Mouse (Mus musculus) gastrocnemius, adult 18-20 months (tissue): ENCODE data around the gene Wnt9a. TPM values are rescaled to one million over a fixed set of nuclear protein-coding genes. Genes with fewer than 3 reads are reported as not detected.
"Not testable (repeated sequence)": the region's sequence is repeated elsewhere in the genome, so short reads cannot be mapped to it uniquely, and the experiment has no call there.

Experiments
- DNase-seq: peaks from one replicate; pipeline ENCODE4 v3.0.0; 2021; ENCODE audit warnings: low spot score
- long read RNA-seq, 2 experiments: library from polyadenylated mRNA; stranded (forward); transcript quantifications; one replicate each; pipeline ENCODE4 v2.0.0; 2021
- total RNA-seq, 2 experiments: library from RNA; stranded (reverse); gene quantifications; 2 replicates each; pipeline ENCODE4 v1.2.3; 2021

Gene Wnt9a
- total RNA-seq, result 1 to 10 TPM; 7.9 to 9.9 TPM
- long read RNA-seq, experiment 1, transcript Wnt9a-202 (4 exons, 3,318 nt), result major isoform, 24 of 26 reads
- long read RNA-seq, experiment 1, partial matches to known transcripts, result 0 of 26 reads
- long read RNA-seq, experiment 1, other reads (novel, unspliced or antisense), result 2 of 26 reads
- long read RNA-seq, experiment 2, transcript Wnt9a-202 (4 exons, 3,318 nt), result major isoform, 17 of 27 reads
- long read RNA-seq, experiment 2, partial matches to known transcripts, result 1 of 27 reads
- long read RNA-seq, experiment 2, other reads (novel, unspliced or antisense), result 9 of 27 reads

DNA sequence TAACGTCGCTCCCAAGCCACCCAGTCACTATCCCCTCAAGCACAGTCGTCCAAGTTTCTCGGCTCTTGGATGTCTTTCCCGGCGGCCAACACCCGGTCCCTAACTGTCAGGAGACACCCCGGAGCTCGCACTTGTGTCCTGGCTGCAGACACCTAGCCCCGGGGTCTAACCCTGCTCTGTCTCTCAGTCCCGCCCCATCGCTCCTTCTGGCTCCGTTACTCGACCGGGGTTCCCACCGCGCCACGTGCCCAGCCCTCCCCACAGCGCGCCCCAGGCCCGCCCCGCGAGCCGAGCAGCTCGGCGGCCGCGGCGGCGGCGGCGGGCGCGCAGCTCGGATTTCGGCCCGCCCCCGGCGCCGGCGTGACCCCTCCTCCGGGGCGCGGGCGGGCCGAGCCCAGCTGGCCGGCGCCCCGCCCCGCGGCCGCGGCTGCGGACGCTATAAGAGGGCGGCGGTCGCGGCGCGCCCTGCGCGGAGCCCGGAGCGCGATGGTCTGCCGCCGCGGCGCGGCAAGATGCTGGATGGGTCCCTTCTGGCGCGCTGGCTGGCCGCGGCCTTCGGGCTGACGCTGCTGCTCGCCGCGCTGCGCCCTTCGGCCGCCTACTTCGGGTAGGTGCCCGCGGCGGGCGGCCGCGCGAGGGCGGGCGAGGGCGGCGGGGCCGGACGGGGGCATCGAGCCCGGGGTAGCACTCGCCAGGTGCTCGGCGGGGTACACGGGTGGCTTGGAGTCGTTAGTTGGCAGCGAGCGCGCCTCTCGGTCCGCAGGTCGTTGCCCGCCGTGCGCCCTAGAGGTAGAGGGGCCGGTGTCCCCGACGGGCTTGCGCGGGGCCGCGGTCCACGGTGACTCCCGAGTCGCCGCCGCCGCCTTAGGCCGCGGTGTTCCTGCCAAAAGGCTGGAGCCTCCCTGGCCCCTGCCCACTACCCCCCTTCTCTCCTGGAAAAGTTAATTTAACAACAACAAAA lies at the start of gene Wnt9a:
TSS of gene Wnt9a (plus strand) at position 468 of the 961 bp plus-strand sequence.
- DNase-seq, result peak; percentile 68

DNA sequence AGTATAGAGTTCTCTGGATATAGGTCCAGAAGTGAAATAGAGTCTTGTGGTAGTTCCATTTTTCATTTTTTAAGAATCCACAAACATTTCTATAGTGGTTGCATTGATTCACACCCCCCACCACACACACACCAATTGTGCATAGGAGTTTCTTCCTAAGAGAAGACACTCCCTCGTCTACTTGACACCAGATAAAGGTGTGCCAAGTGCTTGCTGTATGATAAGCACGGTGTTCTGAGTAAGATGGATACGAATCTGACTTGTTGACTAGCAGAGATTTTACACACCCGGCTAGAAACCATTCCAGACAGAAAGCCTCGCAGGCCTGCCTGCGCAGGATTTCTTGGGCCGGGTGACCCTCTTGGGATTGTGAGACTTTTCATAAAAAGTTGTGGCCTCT lies 47.1 kb upstream of the Wnt9a start:
- DNase-seq, result no peak

DNA sequence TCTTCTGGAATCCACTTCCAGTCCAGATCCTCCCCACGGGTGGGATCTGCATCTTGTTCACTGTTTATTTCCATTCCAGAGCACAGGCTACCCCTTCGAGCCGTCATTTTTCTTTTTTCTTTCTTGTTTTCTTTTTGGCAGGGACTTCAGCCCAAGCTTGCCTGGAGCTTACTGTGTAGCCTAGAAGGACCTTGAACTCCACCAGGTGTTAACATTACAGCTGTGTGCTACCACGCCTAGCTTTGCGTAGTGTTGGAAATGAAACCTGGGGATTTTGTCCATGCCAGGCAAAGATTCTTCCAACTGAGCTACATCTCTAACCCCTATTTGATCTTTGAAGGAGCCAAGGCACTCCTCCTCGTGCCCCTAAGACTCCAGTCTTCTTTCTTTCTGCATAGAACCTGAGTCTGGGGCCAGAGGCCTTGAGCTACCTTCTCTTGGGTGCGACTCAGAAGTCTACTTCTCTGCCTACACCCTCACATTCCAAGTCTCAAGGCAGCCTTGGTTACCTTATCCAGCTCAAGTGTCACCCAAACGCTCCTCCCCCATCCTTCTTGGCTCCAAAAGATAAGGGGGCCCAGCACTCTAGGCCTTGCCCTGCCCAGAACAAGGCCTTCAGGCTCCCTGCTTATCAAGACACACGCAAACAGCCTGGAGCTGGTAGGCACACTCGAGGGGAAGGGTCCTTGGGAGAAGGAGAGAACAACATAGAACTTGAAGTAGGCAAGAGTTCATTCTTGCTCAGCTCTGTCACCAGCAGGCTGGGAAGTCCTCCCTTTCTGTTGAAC lies 45.8 kb upstream of the Wnt9a start:
- no peak for DNase-seq

DNA sequence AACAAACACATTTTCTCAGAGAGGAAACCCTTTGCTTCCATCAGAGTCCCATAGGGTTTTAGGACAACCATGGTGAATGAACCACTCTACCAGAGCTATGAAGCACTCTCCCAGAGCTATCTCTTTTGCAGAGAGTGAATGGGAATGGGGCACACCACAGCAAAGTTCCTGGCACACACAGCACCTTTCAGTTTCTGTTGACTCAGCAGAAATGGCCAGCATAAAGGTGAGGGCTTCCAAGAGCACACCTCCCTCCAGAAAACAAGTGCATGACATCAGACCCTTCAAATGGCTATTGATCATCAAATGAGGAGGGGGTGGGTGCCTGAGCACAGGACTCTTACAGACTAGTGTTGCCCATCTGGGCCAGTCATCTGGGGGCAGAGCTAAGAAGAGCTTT lies 44.4 kb upstream of the Wnt9a start:
- no peak for DNase-seq

DNA sequence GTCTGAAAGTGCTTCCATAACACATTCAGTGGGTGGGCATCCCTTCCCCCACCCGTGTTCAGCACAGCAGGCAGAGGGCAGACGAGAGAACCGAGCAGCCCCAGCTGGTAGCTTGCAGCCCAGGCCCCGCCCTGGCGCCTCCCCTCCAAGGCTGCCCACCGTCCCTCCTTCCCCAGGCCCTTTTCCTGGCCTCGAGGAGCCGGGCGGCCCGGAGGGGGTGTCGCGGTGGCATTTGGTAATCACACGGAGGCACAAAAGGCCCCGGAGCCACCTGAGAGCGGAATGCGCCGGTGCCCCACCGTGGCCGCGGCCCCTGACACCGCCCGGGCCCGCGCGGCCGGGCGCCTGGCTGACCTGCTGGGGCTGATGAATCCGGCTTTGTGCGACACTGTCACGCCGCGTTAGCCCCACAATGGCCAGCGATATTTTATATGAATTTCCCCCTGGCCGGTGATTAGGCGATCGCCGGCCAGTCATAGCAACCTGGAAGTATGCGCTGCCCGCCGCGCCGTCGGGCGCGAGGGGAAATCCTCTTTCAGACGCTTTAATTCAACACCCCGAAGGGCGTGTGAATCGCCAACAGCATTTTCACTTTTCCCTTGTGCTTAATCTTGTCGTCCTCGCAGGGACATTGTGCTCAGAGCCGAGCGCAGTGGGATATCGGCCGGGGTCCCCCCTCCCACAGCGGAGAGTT lies 42.7 kb upstream of the Wnt9a start:
- DNase-seq, result no peak

DNA sequence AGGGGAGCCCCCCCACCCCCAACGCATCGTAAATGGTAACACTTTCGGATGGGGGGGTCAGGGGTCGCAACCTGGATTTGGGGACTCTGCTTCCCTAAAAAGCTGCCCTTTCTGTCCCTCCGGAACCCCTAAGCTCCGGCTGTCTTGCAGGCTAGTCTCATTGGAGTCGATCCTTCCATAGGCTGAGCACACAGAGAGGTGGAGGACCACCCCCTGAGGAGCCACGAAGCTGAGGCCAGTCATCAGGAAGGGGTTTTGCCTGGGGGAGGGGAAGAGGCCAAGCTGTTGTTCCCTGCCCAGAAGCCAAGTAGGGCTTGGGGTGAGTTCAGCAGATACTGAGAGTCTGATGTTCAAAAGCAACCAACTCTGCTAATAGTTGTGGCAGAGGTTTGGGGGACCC lies 42.1 kb upstream of the Wnt9a start:
- DNase-seq, result no peak

DNA sequence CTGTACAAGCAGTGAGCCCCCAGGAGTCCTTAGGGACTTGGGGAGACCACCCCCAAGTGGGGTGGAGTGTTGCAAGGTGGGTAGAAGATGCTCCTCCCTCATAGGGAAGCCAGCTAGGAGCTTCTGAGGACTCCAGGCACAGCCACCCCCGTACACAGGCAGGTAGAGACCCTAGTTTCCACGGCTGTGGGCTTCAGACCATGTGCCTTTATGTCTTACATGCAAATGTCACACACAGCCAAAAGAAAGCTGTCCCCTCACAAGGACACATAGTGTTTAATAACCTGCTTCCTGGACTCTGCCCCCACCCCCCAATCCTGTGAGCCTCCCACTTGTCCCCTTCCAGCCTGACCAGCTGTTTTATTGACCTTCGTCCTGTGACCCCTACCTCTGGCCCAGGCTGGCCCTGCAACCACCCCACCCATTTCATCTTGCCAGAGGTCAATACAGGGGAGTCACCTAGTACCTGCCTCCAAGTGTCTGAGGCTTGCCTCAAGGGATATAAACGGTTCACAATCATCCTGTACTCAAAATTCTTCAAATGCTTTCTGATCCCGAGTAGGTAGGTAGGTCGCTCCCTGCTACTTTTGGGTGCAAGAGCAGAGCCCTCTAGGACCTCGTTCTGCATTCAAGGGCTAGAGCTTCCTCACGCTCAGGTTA lies 41.4 kb upstream of the Wnt9a start:
- no peak for DNase-seq

DNA sequence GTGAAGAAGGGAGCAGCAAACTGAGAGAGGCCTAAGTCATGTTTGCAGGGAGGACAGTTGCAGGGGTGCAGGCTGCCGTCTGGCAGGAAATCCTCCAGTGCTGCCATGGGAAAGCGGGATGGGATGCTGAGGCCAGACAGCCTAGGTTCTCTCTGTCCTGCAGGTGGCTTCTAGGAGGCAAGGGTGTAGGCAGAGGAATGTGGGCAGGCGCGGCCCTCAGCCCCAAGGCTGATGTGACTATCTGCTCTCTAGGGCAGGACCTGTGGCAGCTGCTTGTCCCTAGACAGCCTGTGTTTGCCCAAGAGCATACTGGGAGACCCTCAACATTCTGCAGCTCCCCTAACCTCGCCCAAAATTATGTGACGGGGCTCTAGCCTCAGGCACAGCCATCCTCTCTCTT lies 40.0 kb upstream of the Wnt9a start:
- DNase-seq, result no peak

DNA sequence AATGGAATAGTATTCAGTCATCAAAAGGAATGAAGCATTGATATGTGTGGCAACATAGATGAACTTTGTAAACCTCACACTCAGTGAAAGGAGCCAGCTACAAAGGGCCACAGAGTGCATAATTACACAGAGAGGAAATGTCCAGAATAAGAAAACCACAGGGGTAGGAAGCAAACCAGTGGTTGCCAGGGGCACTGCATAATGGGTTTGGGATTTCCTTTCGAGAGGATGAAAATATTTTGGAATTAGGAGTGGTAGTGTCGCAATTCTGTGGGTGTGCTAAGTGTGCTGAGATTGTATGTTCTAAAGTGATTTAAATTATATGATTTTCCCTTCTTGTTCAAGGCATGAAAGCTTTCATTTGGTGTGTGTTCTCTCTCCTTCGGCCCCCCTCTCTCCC lies 32.5 kb upstream of the Wnt9a start:
- no peak for DNase-seq

DNA sequence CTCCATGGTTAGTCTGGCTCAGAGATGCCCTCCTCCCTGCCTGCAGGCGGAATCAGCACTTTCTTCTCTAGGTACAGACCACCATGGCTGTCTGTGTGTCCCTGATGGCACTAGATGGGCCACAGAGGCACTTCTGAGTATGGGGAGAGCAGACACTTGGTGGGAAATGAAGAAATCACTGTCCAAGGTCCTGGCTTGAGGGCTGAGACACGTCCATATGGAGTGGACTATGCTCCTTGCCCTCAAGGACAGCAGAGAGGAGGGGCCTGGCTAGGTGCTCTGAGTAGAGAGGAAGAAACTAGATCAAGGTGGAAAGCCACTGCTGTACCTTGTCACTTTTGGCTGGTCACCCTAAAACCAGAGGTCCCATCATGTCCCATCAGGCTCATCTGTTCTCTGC lies 29.9 kb upstream of the Wnt9a start:
- DNase-seq, result no peak

DNA sequence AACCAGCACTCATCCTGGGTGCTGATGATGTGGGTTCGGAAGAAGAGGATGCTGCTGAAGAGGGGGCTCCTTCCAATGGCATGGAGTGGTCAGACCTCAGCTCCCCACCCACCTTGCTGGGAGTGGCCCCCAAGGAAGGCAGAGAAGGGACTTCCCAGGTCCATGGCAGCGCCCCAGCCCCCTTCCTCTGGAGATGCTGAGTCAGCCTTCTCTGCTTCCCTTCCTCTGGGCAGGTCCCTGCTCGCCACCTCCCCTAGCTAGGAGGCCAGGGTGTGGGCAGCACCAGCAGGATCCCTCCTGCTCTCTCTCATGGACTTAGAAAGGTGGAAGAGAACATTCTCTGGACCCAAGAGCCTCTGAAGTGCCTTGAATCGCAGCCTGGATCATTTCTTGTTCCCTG lies 28.7 kb upstream of the Wnt9a start:
- DNase-seq, result no peak

DNA sequence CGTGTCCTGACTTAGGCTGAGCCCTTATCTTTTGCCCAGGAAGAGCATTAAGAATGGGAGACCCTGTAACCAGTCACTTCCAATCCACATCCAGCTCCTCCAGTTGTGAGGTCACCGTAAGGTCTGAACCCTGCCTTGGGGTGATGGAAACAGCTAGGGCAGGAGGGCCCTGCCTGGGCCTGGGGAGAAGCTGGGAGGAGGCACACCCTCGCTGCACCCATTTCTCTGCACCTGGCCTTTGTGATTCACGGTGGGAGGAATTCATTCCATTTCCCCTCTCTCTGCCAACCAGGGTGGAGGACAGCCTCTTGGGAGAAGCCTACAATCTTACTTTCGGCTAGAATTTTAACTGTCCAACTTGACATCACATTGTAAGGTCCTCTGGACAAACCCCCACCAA lies 24.6 kb upstream of the Wnt9a start:
- no peak for DNase-seq

DNA sequence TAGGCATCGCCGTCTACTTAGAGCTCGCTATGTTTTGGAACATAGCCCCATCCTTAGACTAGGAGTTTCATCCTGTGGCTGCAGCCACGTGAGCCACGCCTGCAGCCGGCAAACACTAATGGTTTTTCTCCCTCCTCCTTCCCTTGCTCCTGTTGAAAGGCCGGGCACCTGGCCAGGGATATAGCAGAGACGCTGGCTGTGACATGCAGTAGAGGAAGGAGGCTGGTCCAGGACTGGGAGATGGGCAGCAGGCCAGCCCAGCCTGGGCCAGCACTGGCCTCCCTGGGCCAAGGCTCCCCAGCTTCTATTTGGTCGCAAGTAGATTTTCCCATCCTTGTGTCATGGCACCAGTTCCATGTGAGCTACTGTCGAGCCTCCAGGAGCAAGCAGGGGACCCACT lies 23.8 kb upstream of the Wnt9a start:
- peak; percentile 25 for DNase-seq

DNA sequence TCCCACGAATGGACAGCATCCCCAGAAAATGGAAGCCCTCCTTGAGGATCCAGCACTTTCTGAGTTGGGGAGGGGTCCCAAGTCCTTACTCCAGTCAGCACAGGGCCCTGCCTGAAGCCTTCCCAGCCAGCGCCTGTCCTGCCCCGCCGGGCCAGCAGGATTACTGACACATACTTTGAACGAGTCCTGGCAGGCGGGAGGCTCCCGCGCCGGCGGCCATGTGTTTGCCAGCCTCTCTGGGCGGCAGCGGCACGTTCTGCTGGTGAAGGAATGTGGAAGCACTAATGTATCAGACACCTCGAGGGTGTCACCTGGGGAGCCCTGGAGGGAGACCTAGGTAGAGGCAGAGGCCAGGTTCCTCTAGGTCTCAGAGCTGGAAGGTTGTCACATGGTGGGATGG lies 22.6 kb upstream of the Wnt9a start:
- no peak for DNase-seq

DNA sequence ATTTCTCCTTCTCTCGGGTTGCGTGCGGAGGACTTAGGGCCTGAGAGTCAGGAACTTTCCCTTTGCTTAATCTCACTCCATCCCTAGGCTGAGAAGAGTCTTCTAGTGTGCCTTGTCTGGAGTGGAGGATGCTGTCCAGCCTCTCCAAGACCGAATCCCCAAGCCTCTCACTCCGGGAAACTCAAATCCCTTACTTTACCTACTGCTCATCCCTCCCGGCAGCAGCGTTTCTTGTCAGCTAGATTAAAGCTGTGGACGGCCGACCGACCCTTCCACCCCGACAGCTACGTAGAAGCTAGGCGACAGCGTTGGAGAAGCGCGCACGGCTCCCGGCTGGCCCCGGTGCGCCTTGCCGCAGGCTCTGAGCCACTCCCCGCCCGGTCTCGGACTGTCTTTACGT lies 17.0 kb upstream of the Wnt9a start:
- DNase-seq, result no peak

DNA sequence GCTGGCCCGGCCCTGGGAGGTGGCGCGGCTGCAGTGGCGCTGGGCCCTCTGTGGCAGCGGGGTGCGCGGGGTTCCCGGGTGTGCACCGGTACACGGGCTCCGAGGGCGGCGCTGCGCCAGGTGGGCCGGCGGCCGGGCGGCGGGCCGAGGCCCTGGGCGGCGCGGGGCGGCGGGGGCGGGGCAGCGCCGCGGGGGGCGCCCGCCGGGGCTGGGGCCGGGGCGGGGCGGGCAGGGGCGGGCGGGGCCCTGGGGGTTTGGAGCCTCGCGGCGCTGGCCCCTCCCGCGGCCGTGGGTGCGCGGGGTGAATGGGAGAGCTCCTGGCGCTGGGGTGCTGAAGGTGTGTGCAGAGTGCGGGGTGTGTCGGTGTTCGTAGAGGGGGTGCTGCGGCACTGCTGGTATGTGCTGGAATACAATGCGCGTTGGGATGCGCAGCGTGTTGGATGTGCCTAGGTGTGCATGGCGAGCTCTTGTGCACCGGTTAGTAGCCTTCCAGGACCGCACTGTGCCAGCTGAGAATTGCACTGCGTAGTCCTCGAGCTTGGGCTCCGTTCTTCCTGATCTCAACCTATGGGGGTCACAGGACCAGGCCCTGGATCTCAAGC lies 15.9 kb upstream of the Wnt9a start, which contains the start of gene Wnt3a:
TSS of gene Wnt3a (minus strand) at position 51 of the 602 bp plus-strand sequence.
- no peak for DNase-seq

DNA sequence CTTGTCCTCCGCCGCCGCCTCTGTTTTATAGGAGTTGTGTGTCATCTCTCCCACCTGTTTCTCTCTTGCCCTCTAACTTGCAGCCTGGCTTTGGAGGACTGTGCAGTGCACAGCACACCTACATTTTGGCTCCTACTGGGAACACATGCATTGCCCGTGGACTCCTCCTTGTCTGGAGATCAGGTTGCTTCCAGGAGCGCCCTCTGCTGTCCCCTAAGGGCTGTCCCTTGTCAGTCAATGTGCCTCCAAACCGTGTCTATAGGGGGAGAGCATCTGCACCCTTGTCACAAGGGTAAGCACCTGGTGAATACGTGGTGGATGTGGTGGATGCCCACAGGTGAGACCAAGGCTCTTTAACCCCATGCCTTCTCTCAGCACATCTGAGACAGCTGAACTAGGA lies 13.1 kb upstream of the Wnt9a start:
- peak; percentile 58 for DNase-seq

DNA sequence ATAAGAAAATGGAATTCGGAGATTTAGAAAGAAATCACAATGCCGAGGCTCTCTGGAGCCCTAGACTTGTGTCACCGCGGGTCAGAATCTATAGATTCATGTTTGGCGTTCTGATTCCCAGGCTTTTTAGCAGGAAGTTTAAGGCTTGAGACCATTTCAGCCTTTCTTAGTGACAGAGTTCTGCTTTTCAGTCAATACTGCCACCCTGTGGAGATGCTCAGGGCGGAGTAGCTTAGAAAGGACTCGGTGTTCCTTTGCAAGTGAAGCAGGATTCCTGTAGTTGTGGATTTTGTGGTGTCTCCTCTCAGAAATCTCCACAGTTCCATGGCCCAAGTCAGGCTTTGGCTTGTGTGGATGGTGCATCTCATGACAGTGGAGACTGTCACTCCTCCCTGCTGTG lies 8.8 kb upstream of the Wnt9a start:
- no peak for DNase-seq

DNA sequence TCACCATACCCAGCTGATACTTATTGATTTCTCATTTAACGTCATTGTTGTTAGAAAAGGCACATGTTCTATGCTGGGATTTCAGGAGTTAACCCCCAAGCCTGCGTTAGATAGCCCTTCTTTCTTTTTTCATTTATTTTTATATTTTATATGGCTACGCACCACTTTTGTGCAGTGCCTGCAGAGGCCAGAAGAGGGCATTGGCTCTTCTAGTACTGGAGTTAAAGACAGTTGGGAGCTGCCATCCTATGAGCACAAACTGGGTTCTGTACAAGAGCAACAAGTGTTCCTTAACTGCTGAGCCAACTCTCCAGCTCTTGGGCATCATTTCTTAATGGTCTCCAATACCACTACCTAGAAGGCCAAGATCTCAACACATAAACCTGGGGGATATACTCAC lies 6.5 kb upstream of the Wnt9a start:
- no peak for DNase-seq

DNA sequence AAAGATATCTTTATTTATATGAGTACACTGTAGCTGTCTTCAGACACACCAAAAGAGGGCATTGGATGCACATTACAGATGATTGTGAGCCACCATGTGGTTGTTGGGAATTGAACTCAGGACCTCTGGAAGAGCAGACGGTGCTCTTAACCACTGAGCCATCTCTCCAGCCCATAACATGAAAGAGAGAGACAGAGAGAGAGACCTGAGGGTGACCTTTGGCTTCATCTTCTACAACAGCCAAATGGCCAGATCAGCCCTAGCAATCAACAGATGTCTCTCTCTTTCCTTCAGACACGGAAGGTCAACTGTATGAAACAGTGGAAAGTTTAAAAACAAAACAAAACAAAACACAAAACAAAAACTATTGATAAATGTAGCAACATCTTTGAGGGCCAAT lies 5.7 kb upstream of the Wnt9a start:
- not testable (repeated sequence) for DNase-seq
